In genomic region chr2:44639370-44639769, GRCm38 (mm10) we compare ENCODE assay signal across 20 mouse cellular contexts.
DNase-seq lines count a peak whose midpoint lies in the region; ATAC-seq and TF ChIP-seq lines count a peak whose summit lies in the region.
"Had no signal": no experiment of that assay in that cellular context is flagged by ENCODE, and none has a peak within 500 bp of the region (broad histone marks: within the 10 kb centered on the region; RNA-seq: fewer than 3 reads in every experiment).

No protein-coding gene starts in this region.

- no peak overlapping the region for H3K27ac ChIP-seq in gastrocnemius, adult 2 months
- no peak overlapping the region for H3K27ac ChIP-seq in hindbrain, embryonic 12.5 days
- H3K27ac ChIP-seq: embryonic facial prominence, embryonic 13.5 days; forebrain, embryonic 15.5 days; limb, embryonic 15.5 days; liver, embryonic 15.5 days had no signal

- H3K4me3 ChIP-seq in gastrocnemius, adult 2 months, result no peak overlapping the region
- H3K4me3 ChIP-seq in hindbrain, embryonic 12.5 days, result no peak overlapping the region
- H3K4me3 ChIP-seq: embryonic facial prominence, embryonic 13.5 days; forebrain, embryonic 15.5 days; limb, embryonic 15.5 days; liver, embryonic 15.5 days had no signal

- H3K27me3 ChIP-seq in hindbrain, embryonic 12.5 days, result no peaks in the 10 kb centered on the region
- H3K27me3 ChIP-seq: embryonic facial prominence, embryonic 13.5 days; forebrain, embryonic 15.5 days; limb, embryonic 15.5 days; liver, embryonic 15.5 days had no signal

- no peak overlapping the region for H3K4me2 ChIP-seq in hindbrain, embryonic 12.5 days (replicated peaks)
- H3K4me2 ChIP-seq: embryonic facial prominence, embryonic 13.5 days; forebrain, embryonic 15.5 days; heart, embryonic 11.5 days; limb, embryonic 15.5 days; liver, embryonic 15.5 days had no signal

- ATAC-seq in hindbrain, embryonic 12.5 days (ENCODE audit: low FRiP score), result no peak
- ATAC-seq: forebrain, embryonic 15.5 days; midbrain, embryonic 16.5 days had no signal

- 65% methylated on average over 2 of the region's 2 CpGs for WGBS in hindbrain, embryonic 12.5 days

- H3K9ac ChIP-seq in hindbrain, embryonic 12.5 days, result no peak overlapping the region
- H3K9ac ChIP-seq: embryonic facial prominence, embryonic 13.5 days; forebrain, embryonic 15.5 days; limb, embryonic 15.5 days; liver, embryonic 15.5 days had no signal

- TF ChIP-seq CTCF in gastrocnemius, adult 2 months (IDR thresholded peaks at IDR 0.05), result no peak

- intact Hi-C loops in gastrocnemius, adult 2 months (cut with DNase I), result no loop called here

- no peaks in the 10 kb centered on the region for H3K9me3 ChIP-seq in hindbrain, embryonic 12.5 days (replicated peaks)
- H3K9me3 ChIP-seq: embryonic facial prominence, embryonic 13.5 days; forebrain, embryonic 15.5 days; limb, embryonic 15.5 days; liver, embryonic 15.5 days had no signal

- H3K36me3 ChIP-seq in hindbrain, embryonic 12.5 days, result no peaks in the 10 kb centered on the region
- H3K36me3 ChIP-seq: embryonic facial prominence, embryonic 13.5 days; forebrain, embryonic 15.5 days; limb, embryonic 15.5 days; liver, embryonic 15.5 days had no signal

- peak; percentile 17 for DNase-seq in gastrocnemius, adult 2 months
- no peak for DNase-seq in gastrocnemius, postnatal 25 days
- peak; percentile 16 for DNase-seq in 416B (ENCODE audit: low read depth)
- DNase-seq in brain, adult 2 months (ENCODE audit: low read depth, low spot score), result peak; percentile 66
- DNase-seq in skeletal muscle tissue, adult 2 months (ENCODE audit: low read depth, low spot score), result peak; percentile 20
- no peak for DNase-seq in kidney, adult 9 months
- DNase-seq: cerebellum, postnatal 14 days; gastrocnemius, postnatal 10 days; heart, postnatal 10 days; kidney, adult 18-20 months; kidney, postnatal 10 days; spleen, adult 18-20 months; thymus, postnatal 36 days had no signal

- no peaks in the 10 kb centered on the region for H3K4me1 ChIP-seq in hindbrain, embryonic 12.5 days
- H3K4me1 ChIP-seq: embryonic facial prominence, embryonic 13.5 days; limb, embryonic 15.5 days; liver, embryonic 15.5 days had no signal

Comparison
In these comparisons a context has a peak if more than half of its experiments do, and no peak if none do; other contexts are left out.
1. DNase-seq: peak in gastrocnemius, adult 2 months (single experiment), 416B (single experiment), brain, adult 2 months (single experiment) and skeletal muscle tissue, adult 2 months (single experiment); none in gastrocnemius, postnatal 25 days (single experiment) and kidney, adult 9 months (single experiment).